Mouse (Mus musculus) kidney, adult 2 months (tissue): Measurements from ENCODE around the gene Ten1. TPM values are rescaled to one million over a fixed set of nuclear protein-coding genes. Genes with fewer than 3 reads are reported as not detected.

ENCODE experiments used
- DNase-seq: peaks from one replicate; pipeline ENCODE4 v3.0.0; 2021
- H3K27ac ChIP-seq: fragments of 200-500 bp; 2 replicates; pipeline ENCODE4 v1.5.1; 2012; ENCODE audit warnings: low read depth, low read length, control low read depth, inconsistent platforms; ENCODE audit not compliant: insufficient read depth
- H3K27me3 ChIP-seq: fragments of 200-500 bp; replicated peaks from 2 replicates; pipeline ENCODE4 v1.6.1; 2012; ENCODE audit warnings: mild to moderate bottlenecking, moderate library complexity, low read length, inconsistent platforms; ENCODE audit not compliant: control insufficient read depth, insufficient read depth
- H3K36me3 ChIP-seq: fragments of 200-500 bp; 2 replicates; pipeline ENCODE4 v1.6.1; 2012; ENCODE audit warnings: mild to moderate bottlenecking, moderate library complexity, low read length, inconsistent platforms; ENCODE audit not compliant: control insufficient read depth, insufficient read depth
- H3K4me1 ChIP-seq: fragments of 200-500 bp; 2 replicates; pipeline ENCODE4 v1.6.1; 2011; ENCODE audit warnings: low read length; ENCODE audit not compliant: control insufficient read depth, insufficient read depth
- H3K4me3 ChIP-seq: fragments of 200-500 bp; 2 replicates; pipeline ENCODE4 v1.5.1; 2011; ENCODE audit warnings: mild to moderate bottlenecking, low read depth, low read length, control low read depth; ENCODE audit not compliant: insufficient read depth
- CTCF ChIP-seq: fragments of 200-500 bp; conservative IDR thresholded peaks from 2 replicates; pipeline ENCODE4 v1.5.1; 2011; ENCODE audit warnings: low read depth, mild to moderate bottlenecking, control low read depth, low read length, moderate library complexity, mixed read lengths; ENCODE audit not compliant: insufficient read depth, insufficient read length
- POLR2A ChIP-seq: fragments of 200-500 bp; IDR thresholded peaks from one replicate; pipeline ENCODE4 v1.6.1; 2011; ENCODE audit warnings: low read depth, low read length, control low read depth
- WGBS: fragments of 180-500 bp; shearing (Covaris S2); methylation state at CpG from one replicate; pipeline ENCODE4 v1.1.7; 2018; 5-methylcytosine and 5-hydroxymethylcytosine counted together
- polyA plus RNA-seq: library from polyadenylated mRNA; depleted of rRNA; stranded (reverse); fragments of >200 nt; gene quantifications from 2 replicates; pipeline ENCODE4 v1.2.3, GENCODE M21; 2012

The Ten1 gene
- polyA plus RNA-seq, 1 experiment = 21.0 TPM

DNA sequence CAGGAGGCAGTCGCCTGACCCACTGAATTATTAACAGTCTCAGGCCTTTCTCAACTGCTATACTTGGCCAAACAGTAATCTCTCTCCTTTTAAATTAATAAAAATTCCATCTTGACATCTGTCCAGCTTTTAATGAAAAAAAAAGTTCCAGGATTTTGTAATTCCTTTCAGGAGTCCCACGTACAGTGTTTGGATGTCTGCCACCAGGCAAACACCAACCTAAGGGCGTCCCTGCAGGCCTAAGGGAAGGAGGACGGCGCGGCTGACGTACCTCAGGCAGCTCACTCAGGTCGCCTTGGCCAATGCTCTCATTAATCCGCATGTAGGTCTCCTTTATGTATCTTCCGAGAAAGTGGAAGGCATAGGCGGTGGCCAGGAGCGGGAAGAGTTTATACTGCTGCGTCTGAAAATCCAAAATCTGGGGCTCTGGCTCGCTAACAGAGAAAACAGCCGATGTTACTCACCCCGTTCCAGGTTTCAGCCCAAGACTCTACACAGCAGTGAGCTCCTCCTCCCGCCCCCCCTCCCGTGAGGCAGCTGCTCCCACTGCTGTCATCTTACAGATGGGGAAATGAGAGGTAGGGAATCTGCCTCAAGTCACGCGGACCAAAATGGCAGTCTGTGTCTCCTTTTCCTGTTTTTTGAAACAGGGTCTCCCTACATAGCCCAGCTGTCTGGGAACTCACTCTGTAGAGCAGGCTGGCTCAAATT lies 20.1 kb upstream of the Ten1 start:
- TF ChIP-seq CTCF (no peak), POLR2A (no peak)
- no peak overlapping the region for H3K27ac ChIP-seq
- peak; percentile 43 for DNase-seq
- peaks cover 27% of the 10 kb centered on the region for H3K36me3 ChIP-seq
- H3K27me3 ChIP-seq = no peaks in the 10 kb centered on the region
- peaks cover 17% of the 10 kb centered on the region; the same call in 1 of the 2 replicates for H3K4me1 ChIP-seq
- 65% methylated on average over 20 of the region's 20 CpGs for WGBS
- no peak overlapping the region for H3K4me3 ChIP-seq

- WGBS = 80% methylated on average over 3 of the region's 3 CpGs
These were observed 12.8 kb upstream of the Ten1 start for GRCm38 (mm10) chr11:116185836-116186235.

GRCm38 (mm10) chr11:116186360-116186759 lies 12.3 kb upstream of the Ten1 start:
- TF ChIP-seq CTCF (no peak), POLR2A (no peak)
- DNase-seq = no peak
- Histone ChIP-seq H3K27ac (no peak overlapping the region), H3K27me3 (no peaks in the 10 kb centered on the region), H3K36me3 (peaks cover 9% of the 10 kb centered on the region), H3K4me1 (no peaks in the 10 kb centered on the region; the same call in 1 of the 2 replicates), H3K4me3 (no peak overlapping the region)
- WGBS = 84% methylated on average over 11 of the region's 11 CpGs

More at GRCm38 (mm10) chr11:116185836-116186235, 12.8 kb upstream of the Ten1 start:
- Histone ChIP-seq H3K36me3 (peaks cover 9% of the 10 kb centered on the region), H3K4me1 (no peaks in the 10 kb centered on the region; the same call in 1 of the 2 replicates), H3K27me3 (no peaks in the 10 kb centered on the region), H3K27ac (no peak overlapping the region), H3K4me3 (no peak overlapping the region)
- no peak for DNase-seq
- no peak for TF ChIP-seq CTCF
- TF ChIP-seq POLR2A = no peak

GRCm38 (mm10) chr11:116187226-116187930 lies 11.3 kb upstream of the Ten1 start:
- no peaks in the 10 kb centered on the region for H3K27me3 ChIP-seq
- H3K27ac ChIP-seq = no peak overlapping the region
- TF ChIP-seq POLR2A (no peak), CTCF (no peak)
- H3K36me3 ChIP-seq = peaks cover 5% of the 10 kb centered on the region; the same call in 1 of the 2 replicates
- H3K4me1 ChIP-seq = no peaks in the 10 kb centered on the region; the same call in 1 of the 2 replicates
- H3K4me3 ChIP-seq = no peak overlapping the region
- DNase-seq = no peak
- 55% methylated on average over 11 of the region's 11 CpGs for WGBS

- Histone ChIP-seq H3K4me3 (no peak overlapping the region; the same call in 1 of the 2 replicates), H3K27ac (peak overlapping the region; percentile 99; the same call in 1 of the 2 replicates), H3K36me3 (no peaks in the 10 kb centered on the region; the same call in 1 of the 2 replicates), H3K4me1 (peaks cover 8% of the 10 kb centered on the region; the same call in 1 of the 2 replicates), H3K27me3 (no peaks in the 10 kb centered on the region)
- TF ChIP-seq CTCF = no peak
- no peak for TF ChIP-seq POLR2A
- WGBS = 77% methylated on average over 8 of the region's 8 CpGs
- DNase-seq = no peak
These were observed 4.0 kb upstream of the Ten1 start for GRCm38 (mm10) chr11:116194619-116195018.

DNA sequence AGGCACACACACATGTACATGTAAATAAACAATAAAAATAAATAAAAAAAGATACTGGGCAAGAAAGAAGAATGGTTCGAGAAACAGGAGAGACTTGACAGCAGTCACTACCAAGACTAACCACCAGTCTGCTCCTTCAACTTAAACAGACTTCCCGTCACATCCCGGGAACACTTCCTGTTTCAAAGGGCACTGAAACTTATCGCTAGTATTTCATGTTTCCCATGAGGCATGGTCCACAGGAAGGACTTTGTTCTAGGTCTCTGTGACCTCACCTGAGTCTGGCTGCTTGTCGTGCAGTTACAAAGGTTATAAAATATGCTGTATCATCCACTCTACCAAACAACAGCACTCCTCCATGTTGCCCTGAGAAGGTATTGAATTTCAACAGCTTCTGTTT lies 3.4 kb upstream of the Ten1 start:
- TF ChIP-seq CTCF (peak; percentile 19; the same call in 1 of the 2 replicates), POLR2A (no peak)
- Histone ChIP-seq H3K36me3 (no peaks in the 10 kb centered on the region; the same call in 1 of the 2 replicates), H3K4me1 (peaks cover 11% of the 10 kb centered on the region; the same call in 1 of the 2 replicates), H3K27ac (peak overlapping the region; percentile 99), H3K27me3 (no peaks in the 10 kb centered on the region), H3K4me3 (peak overlapping the region; percentile 18)
- DNase-seq = peak; percentile 88
- WGBS = 21% methylated on average over 5 of the region's 5 CpGs

- Histone ChIP-seq H3K4me1 (peaks cover 11% of the 10 kb centered on the region; the same call in 1 of the 2 replicates), H3K27me3 (no peaks in the 10 kb centered on the region), H3K4me3 (peak overlapping the region; percentile 76; the same call in 1 of the 2 replicates), H3K27ac (peak overlapping the region; percentile 76), H3K36me3 (no peaks in the 10 kb centered on the region; the same call in 1 of the 2 replicates)
- WGBS = 52% methylated on average over 3 of the region's 3 CpGs
- peak; percentile 65 for DNase-seq
- no peak for TF ChIP-seq CTCF
- no peak for TF ChIP-seq POLR2A
These were observed 2.3 kb upstream of the Ten1 start for GRCm38 (mm10) chr11:116196336-116196735.
